Mouse (Mus musculus) thymus, postnatal 10 days (tissue): ENCODE data around the gene Ctc1.

Experiments used
- DNase-seq, 2 experiments: peaks; one replicate each; pipeline ENCODE4 v3.0.0; 2021; ENCODE audit warnings: low spot score in 2 of 2

The Ctc1 gene

DNA sequence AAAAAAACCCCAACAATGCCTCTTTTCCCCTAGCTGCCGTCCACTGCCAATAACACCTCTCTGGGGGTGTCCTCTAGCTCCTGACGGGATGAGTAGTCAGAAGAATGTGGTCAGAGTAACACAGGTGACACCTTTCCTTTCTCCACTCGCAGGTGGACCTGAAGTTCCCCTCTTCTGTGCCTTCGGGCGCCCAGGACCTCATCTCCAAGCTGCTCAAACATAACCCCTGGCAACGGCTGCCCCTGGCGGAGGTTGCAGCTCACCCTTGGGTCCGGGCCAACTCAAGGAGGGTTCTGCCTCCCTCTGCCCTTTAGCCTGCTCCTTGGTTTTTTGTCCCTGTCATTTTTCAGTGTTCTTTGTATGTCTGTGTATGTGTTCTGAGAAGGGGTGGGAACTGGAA is 35.0 kb downstream of the Ctc1 start:
- no peak for DNase-seq

DNA sequence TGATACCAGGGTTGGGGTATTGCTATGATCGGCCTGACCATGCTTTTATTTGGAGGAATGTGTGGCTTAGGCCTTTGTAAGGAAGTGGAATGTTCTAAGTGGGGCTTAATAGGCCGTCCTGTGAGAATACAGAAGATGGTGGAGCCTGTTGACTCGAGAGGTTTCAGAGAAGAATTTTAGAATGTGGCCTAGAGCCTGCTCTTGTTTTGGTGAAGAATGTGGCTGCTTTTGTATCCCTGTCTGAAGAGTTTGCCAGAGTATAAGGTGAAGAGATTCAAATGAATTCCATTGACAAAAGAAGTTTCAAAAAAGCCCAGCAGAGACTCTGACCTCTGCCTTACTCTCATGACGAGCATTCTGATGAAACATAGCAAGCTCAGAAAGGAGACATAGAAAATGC is 36.1 kb downstream of the Ctc1 start:
- DNase-seq: no peak

DNA sequence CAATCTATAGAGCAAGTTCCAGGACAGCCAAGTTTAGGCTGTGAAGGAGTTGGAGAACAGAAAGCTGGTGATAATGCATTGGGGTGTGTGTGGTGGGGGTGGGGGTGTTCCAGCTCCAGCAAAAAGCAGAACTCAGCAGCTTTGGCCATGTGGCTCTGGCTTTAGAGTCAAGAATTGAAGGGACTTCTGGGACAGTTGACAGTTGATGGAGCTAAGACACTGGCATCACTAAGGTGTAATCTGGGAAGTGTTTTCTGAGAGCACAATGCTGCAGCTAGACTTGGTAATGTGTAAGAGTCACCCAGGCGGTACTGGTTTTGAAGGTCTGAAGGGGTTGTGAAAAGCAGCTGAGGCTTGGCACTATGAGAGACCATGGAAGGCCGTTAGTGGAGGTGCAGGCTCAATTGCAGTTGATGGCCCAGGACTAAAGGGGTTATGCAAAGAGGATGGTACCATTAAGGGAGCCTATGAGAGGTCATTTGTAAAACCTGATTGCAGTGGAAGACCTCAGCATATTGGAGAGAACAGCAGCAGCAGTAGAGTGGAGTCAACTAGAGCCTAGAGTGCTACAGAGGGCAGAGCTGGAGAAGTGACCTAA is 37.2 kb downstream of the Ctc1 start:
- no peak for DNase-seq

DNA sequence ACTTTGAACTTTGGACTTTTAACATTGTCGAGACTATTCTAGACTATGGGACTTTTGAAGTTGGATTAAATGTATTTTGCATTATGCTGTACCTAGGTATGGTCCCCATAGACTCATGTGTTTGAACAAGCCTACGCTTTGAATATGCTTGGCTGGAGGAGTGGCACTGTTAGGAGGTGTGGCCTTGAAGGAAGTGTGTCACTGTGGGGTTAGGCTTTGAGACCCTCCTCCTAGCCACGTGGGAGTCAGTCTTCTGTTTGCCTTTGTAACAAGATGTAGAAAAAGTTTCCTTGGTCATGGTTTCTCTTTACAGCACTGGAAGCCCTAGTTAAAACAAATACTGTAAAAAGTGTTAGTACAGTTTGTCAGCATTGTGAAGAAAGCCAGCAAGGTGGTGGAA is 38.1 kb downstream of the Ctc1 start:
- DNase-seq: no peak

DNA sequence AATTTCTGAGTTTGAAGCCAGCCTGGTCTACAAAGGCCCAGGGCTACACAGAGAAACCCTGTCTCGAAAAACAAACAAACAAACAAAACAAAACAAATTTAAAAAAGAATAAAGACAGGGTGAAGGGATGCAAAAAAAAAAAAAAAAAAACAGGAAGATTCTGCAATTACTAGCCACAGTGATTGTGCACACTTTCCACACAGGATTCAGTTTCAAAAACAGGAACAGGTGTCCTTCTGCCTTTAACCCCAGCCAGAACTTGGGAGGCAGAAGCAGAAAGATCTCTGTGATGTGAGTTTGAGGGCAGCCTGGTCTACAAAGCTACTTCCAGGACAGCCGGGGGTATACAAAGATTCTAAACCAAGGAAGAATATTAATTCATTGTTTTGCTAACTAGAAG is 42.6 kb downstream of the Ctc1 start:
- DNase-seq: no peak

DNA sequence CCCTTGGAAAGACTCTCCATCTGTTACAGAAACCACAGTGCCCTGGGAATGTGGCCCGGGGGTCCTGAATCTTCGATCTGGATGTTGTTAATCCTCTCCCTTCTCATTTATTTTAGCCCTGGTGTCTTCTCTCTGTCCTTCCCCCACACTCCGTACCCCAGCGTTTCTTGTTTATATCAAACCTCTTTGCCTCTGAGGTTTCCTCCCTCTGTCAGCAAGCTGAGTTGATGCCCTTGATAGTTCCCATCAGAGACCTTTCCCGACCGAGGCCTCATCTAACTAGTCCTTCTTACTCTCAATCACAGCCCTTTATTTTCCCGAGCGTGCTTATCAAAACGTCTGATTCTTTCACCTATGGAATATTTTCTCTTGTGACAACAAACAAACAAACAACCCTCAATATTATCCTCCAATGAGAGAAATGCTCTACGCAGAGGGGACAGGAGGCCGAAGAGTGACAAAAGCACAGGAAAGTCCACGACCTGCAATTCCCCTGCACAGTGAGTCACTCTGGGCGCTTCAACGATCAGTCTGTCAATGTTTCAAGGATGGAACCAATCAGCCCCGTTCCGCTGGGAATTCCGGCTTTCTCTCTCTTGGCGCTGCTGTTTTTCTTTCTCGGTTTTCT is 43.1 kb downstream of the Ctc1 start:
- DNase-seq: no peak

DNA sequence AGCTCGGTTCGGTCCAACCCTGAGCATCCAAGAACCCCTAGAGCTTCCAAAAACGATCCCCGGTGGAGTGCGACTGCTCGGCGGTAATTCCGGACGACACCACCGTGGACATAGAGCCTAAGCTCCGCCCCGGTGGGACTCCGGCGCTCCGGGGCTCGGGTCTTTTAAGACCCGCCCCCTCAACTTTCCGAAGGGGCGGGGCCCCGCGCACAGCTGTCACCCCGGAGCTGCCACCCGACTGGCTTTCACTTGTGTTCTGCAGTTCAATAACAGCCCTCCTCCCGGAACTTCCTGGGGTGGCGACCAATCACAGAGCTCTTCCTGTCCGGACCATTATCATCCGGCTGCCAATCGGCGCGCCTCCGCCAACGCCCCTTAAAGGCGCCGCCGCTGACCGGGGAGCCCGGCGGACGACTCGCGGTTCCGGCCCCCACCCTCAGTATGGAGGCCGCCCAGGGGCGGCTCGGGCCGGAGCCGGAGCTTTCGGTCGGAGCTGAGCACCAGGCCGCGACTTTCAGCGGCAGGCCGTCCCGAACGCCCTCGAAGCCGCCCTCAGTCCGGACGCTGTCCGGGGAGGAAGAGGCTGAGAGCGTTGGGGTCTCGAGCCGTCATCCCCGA is 43.8 kb downstream of the Ctc1 start, which contains the start of gene Borcs6:
Borcs6 (plus strand) TSS at position 361 of the 618 bp plus-strand sequence.
- peak; percentile 93 to 94 for DNase-seq

DNA sequence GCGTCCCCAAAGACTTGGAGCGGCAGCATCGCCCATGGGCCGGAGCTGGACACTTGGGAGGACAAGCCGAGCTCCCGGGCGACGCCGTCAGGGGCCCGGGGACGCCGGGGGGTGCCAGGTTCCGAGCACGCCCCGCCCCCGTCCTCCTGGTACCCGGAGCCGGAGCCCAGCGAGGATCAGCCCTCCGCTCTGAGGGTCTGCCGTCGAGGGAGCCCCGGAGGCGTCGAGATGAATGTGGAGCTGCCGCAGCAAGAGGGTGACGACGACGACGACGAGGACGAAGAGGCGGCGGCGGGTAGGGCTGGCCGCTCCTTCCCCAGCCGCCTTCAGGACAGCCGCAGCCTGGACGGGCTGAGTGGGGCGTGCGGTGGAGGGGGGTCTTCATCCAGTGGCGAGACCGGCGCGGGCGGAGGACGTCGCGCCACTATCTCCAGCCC is 44.3 kb downstream of the Ctc1 start:
- peak in 1 of 2 experiments; percentile 62 for DNase-seq

DNA sequence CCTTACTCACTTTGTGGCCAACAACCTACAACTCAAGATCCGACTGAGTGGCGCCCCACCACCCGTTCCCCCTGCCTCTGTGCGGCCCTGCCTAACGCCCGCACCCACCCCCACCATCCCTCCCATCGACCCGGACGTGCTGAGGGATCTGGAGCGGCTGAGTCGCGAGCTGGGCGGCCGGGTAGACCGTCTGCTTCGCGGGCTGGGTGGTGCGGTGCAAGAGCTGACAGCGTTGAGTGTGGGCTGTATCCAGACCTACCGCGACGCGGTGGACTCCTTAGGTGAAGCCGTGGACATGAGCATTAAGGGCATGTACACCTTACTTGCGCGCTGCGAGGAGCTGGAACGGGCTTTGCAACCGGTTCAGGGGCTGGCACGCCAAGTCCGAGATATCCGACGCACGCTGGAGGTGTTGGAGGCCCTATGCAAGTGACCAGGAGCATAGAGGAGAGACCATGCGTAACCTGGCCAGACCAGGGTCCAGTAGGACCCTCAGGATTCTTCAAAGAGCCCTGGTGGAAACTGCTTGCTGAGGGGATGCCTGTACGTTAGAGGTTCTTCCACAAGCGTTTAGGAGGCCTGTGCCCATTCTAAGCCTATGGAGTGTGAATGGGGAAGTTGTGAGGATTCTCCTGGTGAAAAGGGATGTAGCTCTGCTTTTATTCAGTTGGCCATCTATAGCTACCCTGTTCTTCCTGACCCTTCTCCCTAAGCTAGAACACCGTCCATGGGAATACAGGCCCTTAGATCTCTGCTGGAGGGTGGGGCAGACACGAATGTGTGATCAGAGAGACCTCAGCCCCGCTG is 44.9 kb downstream of the Ctc1 start:
- DNase-seq: no peak

DNA sequence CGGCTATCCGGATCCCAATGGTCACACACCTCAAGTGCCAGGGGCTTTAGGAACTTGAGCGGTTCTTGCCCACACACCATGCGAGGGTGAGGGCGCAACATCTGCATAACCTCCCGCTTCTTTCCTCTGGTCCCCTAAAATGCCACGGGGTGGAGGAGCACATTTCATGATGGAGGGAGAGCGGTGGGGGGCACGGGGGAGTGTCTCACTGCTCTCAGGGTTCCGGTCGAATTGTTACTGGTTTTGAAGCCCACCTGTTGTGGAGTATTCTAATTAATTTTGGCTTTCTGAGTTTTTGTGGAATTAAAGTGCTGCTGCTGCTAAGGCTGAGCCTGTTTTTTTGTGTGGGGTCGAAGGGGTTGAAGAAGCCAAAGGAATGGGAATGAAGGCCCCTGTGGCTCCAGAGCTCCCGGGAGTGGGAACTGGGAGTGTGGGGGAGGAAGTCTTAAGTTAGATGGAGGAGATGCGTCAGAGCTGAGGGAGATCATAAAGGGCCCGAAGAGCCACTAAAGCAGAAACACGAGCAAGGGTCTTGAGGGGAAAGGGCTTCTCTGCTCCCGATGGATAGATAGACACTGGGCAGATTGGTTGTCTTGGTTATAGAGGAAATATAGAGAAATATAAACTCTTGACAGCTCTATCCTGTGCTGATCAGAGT is 45.7 kb downstream of the Ctc1 start:
- DNase-seq: no peak

DNA sequence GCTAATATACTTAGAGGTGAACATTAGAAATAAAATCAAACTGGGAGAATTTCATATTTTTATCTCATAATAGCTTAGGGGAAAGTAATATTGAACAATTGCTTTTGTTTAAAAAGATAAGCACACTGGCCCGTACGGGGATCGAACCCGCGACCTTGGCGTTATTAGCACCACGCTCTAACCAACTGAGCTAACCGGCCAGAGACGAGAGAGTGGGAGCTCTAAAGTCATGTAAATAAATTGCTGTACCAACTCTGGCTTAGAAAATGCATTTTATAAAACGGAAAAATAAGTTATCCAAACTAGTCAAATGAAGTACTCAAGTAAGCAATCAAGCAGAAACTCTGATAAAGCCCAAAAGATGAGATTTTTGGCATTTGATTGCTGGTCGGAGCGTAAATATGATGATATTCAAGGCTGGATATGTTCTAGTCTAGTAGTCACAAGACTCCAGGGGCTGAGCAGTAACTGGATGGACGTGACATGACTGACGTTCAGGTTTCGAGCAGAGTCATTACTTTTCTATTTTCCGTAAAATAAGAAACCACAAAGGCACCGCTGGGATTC is 46.6 kb downstream of the Ctc1 start:
- DNase-seq: peak; percentile 58 to 67

DNA sequence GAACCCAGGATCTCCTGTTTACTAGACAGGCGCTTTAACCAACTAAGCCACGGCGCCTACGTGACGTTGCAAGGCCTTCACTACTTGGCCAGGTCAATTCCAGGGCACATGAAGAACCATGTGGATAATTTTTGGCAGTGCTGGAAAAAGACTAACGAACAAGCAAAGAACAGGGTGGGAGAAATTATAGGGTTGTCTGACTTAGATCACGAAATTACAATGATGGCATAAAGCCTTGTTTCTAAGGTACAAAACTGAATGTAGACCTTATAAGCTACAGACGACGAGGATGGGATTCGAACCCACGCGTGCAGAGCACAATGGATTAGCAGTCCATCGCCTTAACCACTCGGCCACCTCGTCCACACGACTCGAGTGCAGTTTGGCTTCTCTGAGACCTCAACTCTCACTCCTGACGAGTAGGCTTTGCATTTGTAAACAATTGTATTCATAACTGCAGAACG is 47.1 kb downstream of the Ctc1 start:
- DNase-seq: peak; percentile 92 to 97

DNA sequence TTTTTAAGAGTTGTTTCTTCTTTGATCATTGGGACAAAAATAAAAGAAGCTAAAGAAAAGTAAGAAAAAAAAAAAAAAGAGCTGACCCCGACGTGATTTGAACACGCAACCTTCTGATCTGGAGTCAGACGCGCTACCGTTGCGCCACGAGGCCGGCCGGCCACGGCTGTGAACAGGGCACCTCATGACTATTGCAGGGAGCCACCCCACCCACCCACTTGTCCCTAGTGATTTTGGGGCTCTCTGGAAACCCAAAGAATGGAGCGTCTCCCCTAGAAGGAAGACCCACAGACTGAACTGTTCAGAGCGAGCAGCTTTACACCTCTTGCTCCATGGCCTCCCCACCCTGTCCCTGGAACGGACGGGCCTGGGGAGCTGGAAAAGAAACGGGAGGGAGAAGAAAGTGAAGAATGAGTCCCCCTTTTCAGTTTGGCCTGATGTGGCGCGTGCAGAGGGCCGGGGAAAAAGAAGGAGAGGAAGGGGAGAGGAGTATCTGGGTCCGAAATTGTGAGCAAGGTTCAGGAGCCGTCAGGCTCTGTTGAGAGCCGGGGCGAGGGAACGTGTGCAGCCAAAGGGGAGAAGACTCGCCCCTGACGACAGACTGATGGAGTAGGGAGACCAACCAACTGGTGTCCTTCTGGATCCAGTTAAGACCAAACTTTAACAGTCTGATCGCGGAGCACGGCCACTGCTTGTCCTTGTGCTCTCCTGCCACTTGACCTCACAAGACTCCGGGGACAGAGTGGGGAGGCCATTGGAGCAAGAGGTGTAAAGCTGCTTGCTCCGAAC is 47.9 kb downstream of the Ctc1 start:
- peak; percentile 73 to 89 for DNase-seq

DNA sequence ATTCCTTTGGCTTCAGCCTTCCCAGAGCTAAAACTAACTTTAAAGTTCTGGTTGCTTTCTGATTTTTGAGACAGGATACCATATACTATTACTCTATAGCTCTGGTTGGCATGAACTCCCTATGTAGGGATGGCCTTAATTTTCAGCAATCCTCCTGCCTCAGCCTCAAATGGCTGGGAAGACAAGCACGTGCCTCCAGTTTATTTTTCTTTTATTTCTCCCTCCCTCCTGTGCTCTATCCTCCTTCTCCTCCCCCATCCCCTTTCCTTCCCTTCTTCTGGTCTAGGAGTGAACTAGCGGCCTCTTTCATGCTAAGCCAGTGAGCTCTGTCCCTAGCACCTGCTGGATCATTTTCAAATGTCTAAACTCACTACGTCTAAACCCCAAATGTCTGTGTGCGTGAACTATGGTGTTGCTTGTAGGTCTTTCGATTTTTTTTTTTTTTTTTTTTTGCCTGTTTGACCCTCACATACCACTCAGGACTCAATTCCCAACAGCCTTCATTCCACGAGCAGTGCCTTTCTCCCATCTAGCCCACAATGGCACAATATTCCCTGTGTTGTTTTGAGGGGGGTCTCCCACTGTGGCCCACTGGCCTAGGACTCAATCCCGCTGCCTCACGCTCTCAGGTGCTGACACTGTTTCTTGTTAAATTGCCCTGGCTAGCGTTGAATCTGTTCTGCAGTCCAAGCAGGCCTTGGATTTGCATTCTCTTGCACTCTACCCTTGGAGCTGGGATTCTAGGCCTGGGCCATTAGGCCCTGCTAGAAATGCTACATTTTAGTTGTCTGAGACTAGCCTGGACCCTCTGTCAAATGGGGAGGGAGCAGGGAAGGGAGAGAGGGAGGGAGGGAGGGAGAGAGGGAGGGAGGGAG is 48.8 kb downstream of the Ctc1 start:
- no peak for DNase-seq

DNA sequence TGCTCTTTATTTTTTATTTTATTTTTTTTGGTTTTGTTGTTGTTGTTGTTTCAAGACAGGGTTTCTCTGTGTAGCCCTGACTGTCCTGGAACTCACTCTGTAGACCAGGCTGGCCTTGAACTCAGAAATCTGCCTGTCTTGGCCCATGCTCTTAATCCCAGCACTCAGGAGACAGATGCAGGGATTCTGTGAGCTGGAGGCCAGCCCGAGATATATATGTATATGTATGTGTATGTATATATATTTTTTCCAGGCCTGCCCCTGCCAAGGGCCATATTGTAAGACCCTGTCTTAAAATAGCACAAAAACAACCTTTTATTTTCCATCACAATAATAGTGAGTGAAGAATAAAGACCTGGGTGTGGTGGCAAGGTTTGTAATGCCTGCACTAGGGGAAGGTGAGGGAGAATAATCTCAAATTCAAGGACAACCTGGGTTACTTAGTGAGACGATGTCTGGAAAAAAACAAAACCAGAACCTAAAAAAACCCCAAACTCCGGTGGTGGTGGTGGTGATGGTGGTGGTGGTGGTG is 49.7 kb downstream of the Ctc1 start:
- DNase-seq: no peak

DNA sequence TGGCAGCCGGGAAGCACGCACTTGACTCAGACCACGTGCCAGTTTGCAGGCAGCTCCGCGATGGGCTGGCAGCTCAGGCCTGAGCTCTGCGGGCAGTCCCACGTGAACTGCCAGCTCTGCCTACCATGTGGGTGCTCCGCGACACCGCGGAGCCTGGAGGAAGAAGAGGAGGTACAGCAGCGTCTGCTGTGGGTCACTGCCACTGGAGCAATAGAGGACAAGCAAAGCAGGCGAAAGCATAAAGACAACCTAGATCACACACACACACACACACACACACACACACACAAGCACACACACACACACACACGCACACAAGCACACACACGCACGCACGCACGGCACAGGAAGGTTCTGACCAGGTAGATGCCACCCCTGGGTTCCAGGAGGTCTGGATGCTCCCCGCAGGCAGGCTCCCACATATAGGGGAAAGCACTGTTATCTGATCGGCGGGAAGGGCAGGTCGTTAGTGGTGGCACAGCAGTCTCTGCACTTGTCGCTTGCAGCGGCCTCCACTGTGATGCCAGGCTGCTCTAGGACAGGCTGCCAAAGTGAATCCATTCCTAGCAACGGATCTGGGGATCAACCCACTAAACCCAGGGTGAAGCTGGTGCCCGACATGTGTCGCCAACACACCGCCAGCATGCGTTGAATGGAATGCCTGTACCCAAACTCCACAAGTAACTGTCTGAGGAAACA is 50.6 kb downstream of the Ctc1 start:
- DNase-seq: no peak

DNA sequence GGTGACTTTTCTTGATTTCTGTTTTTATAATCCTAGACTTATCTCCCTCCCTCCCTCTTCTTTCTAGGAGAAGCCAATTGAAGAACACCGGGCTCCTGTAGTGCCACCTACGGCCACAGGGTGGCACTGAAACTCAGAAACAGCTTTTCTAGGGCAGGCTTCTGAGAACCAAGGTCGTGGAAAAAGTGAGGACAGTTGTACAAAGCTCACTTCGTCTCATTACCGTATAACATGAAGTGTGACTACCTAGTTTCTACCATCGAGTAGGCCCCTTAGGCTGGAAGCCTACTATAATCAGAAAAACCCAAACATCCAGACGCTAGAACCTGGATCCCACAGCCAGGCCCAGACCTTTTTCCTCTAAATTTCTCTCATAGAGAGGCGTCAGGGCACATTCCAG is 51.2 kb downstream of the Ctc1 start:
- DNase-seq: peak; percentile 61 to 83

DNA sequence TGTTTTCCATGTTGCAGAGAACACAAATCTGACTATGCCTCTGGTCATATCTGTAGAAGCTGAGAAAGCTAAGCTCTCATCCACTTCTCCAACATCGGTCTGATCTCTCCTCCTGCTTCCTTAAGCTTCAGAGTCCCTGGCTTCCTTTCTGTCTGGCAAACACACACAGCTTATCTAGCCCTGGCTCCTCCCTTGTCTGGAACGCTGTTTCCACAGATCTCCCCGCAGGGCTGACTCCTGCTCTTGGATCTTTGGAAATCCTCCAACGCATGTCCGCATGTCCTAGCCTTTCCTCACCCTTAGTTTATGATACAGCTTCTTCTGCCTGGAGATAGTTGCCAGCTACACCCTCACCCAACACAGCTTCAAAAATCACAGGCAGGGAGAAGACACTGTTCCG is 51.9 kb downstream of the Ctc1 start:
- DNase-seq: no peak

DNA sequence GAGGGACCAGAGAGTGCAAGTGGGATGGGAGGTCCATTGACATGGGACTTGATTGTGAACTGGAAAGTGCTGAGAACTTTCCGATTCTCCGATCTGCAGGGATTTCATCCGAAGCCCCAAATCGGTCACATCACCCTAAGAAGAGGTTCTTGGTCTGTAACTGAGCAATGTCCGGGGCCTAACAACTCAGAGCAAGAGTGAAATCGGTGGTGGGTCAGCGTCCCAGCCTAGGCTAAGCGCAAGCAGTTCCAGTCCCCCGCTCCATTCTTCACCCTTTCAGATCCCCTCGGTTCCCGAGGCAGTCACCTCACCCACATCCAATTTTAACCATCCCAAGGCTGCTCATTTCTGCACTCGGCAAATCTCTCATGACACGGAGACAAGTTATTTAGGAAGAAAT is 54.4 kb downstream of the Ctc1 start:
- DNase-seq: no peak
